Mouse (Mus musculus) heart, embryonic 15.5 days (tissue): ENCODE data around the gene Kcnk2. TPM values are rescaled to one million over a fixed set of nuclear protein-coding genes. Genes with fewer than 3 reads are reported as not detected.
"Not testable (repeated sequence)": the region's sequence is repeated elsewhere in the genome, so short reads cannot be mapped to it uniquely, and the experiment has no call there.

Source experiments
- ATAC-seq: fragments of 200-750 bp; cut with Nextera tagmentation; replicated peaks from 2 replicates; pipeline ENCODE4 v1.8.0; 2017; ENCODE audit warnings: low read depth, moderate TSS enrichment; ENCODE audit not compliant: insufficient number of reproducible peaks, insufficient read depth, low FRiP score
- H3K27ac ChIP-seq: fragments of 300-500 bp; sonication (generic); 2 replicates; pipeline ENCODE4 v1.5.1; 2015; ENCODE audit warnings: mild to moderate bottlenecking, inconsistent platforms
- H3K27me3 ChIP-seq: fragments of 300-500 bp; sonication (generic); 2 replicates; pipeline ENCODE4 v1.6.1; 2015; ENCODE audit warnings: inconsistent platforms
- H3K36me3 ChIP-seq: fragments of 300-500 bp; sonication (generic); 2 replicates; pipeline ENCODE4 v1.6.1; 2015; ENCODE audit warnings: mild to moderate bottlenecking, inconsistent platforms
- H3K4me1 ChIP-seq: fragments of 300-500 bp; sonication (generic); replicated peaks from 2 replicates; pipeline ENCODE4 v1.6.1; 2015; ENCODE audit warnings: inconsistent platforms
- H3K4me2 ChIP-seq: fragments of 300-500 bp; sonication (generic); 2 replicates; pipeline ENCODE4 v1.6.1; 2015; ENCODE audit warnings: inconsistent platforms, mild to moderate bottlenecking, moderate library complexity
- H3K4me3 ChIP-seq: fragments of 300-500 bp; sonication (generic); 2 replicates; pipeline ENCODE4 v1.5.1; 2015; ENCODE audit warnings: mild to moderate bottlenecking, inconsistent platforms
- H3K9ac ChIP-seq: fragments of 300-500 bp; sonication (generic); 2 replicates; pipeline ENCODE4 v1.6.1; 2015; ENCODE audit warnings: mild to moderate bottlenecking, inconsistent platforms
- H3K9me3 ChIP-seq: fragments of 300-500 bp; sonication (generic); replicated peaks from 2 replicates; pipeline ENCODE4 v1.6.1; 2016; ENCODE audit warnings: inconsistent platforms
- WGBS: fragments of 180-500 bp; shearing (Covaris S2); methylation state at CpG from one replicate; pipeline ENCODE4 v1.1.7; 2015; ENCODE audit warnings: mixed read lengths; 5-methylcytosine and 5-hydroxymethylcytosine counted together
- polyA plus RNA-seq: library from polyadenylated mRNA; unstranded; fragments of >200 nt; fragmentation: Nextera tagmentation; extraction: Ambion mirVana; gene quantifications from 2 replicates; pipeline ENCODE4 v1.2.1, GENCODE M21; 2015

The Kcnk2 gene
- polyA plus RNA-seq, 1 experiment from 2014 or later = 0.37 TPM

DNA sequence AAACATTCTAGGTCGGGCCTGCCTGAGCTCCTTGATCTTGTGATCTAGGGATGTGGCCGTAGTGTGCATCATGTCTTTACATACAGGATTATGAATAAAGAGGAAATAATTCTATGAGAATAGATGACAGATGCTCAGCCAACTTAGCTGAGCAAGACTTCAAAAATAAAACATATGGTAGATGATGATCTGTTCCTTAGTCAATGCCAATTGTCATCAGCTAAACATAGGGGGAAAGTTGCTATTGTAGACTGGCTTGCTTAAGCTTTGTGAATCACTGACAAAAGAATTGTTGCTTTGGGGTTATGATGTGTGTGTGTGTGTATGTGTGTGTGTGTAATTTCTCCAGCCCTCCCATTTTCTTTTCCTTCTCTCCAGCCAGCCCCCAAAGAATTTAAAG lies 129.8 kb downstream of the Kcnk2 start:
- Histone ChIP-seq H3K4me2 (no peak overlapping the region), H3K27ac (no peak overlapping the region), H3K27me3 (no peaks in the 10 kb centered on the region), H3K36me3 (no peaks in the 10 kb centered on the region), H3K9me3 (no peaks in the 10 kb centered on the region), H3K4me3 (no peak overlapping the region), H3K4me1 (no peaks in the 10 kb centered on the region), H3K9ac (no peak overlapping the region)
- 79% methylated on average over 2 of the region's 2 CpGs for WGBS
- ATAC-seq = no peak

DNA sequence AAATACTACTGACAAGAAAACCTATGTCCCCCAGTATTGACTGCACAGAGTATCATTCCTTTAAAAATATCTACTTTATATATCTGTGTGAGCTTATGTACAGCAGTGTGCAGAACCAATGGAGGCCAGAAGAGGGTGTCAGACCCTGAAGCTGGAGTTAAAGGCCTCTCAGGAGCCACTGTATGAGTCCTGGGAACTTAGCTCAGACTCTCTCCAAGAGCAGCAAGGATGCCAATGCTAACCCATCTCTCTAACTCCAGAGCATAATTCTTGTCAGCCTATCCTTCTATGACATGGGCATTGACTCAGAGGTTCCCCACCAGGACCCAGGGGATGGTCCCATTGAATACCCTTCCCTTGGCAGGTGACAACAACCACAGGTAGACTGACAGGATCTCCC lies 148.4 kb downstream of the Kcnk2 start:
- H3K36me3 ChIP-seq = no peaks in the 10 kb centered on the region
- H3K27ac ChIP-seq = no peak overlapping the region

DNA sequence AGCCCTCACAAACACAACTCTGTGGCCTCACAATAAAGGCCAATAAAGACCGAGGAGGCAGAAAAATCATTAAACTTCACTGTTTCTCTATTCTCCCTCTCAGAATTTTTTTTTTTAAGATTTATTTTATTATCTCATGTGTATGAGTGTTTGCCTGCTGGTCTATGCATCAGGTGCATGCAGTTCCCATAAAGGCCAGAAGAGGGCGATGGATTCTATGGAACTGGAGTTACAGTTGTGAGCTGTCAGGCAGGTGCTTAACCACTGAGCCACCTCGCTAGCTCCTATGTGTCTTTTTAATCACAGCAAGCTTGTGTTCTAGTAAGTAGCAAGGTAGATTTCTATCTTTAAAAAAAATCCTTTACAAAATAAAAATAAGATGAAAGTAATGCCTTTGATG lies 148.9 kb downstream of the Kcnk2 start:
- Histone ChIP-seq H3K4me3 (no peak overlapping the region), H3K9me3 (no peaks in the 10 kb centered on the region), H3K27ac (no peak overlapping the region), H3K4me2 (no peak overlapping the region), H3K4me1 (no peaks in the 10 kb centered on the region), H3K9ac (no peak overlapping the region), H3K36me3 (no peaks in the 10 kb centered on the region), H3K27me3 (no peaks in the 10 kb centered on the region)
- WGBS = 64% methylated on average over 3 of the region's 3 CpGs
- no peak for ATAC-seq

More for the DNA sequence above, 148.4 kb downstream of the Kcnk2 start:
- no peak overlapping the region for H3K9ac ChIP-seq
- no peak overlapping the region for H3K4me3 ChIP-seq
- no peaks in the 10 kb centered on the region for H3K27me3 ChIP-seq
- no peak for ATAC-seq
- no peaks in the 10 kb centered on the region for H3K4me1 ChIP-seq
- H3K4me2 ChIP-seq = no peak overlapping the region
- H3K9me3 ChIP-seq = no peaks in the 10 kb centered on the region

DNA sequence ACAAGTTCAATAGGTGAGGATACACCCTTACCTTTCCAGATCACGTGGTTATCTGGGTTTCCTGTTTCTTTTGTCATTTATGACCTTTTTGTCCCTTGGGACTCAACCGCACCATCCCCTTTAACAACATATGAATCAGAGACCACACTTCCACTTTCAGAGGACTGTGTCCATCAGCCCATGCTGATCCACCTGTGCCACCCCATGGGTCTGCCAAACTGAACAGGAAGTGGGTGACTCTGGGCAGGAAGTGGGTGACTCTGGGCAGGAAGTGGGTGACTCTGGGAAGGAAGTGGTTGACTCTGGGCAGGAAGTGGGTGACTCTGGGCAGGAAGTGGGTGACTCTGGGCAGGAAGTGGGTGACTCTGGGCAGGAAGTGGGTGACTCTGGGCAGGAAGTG lies 158.9 kb downstream of the Kcnk2 start:
- H3K4me2 ChIP-seq, H3K27ac ChIP-seq, ATAC-seq, H3K4me1 ChIP-seq, H3K9me3 ChIP-seq, H3K9ac ChIP-seq, H3K36me3 ChIP-seq, H3K4me3 ChIP-seq, H3K27me3 ChIP-seq: not testable (repeated sequence)
- 88% methylated on average over 2 of the region's 2 CpGs for WGBS

DNA sequence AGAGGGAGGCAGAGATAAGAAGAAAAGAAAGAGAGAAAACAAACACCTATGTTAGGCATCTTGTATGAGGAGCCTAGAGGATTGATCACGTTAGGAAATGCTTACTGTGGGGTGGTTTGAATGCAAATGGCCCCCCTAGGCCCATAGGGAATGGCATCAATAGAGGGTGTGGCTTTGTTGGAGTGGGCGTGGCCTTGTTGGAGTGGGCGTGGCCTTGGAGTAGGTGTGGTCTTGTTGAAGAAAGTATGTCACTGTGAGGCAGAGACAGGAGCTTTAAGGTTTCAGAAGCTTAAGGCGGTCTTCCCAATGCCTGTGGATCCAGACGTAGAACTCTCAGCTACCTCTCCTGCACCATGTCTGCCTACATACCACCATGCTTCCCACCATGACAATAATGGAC lies 166.8 kb downstream of the Kcnk2 start:
- 57% methylated on average over 5 of the region's 5 CpGs for WGBS
- ATAC-seq = no peak

DNA sequence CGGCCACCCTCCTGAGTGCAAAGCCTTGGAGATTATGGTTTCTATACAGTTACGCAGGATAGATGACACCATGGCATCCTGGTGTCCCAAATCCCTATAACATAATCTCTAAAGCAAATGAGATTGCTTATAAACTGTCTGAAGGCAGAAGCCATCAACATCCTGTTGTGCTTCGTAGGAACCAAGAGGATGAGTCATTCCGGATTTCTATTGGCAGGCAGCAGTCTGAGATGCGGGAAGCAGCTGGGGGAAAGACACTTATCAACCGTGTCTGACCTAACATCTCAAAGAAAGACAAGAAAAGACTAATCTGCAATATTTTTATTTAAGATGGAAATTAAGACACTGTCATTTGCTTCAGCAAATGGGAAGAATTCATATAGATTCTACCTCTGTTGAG lies 169.2 kb downstream of the Kcnk2 start:
- no peaks in the 10 kb centered on the region for H3K27me3 ChIP-seq
- H3K27ac ChIP-seq = no peak overlapping the region
- WGBS = 59% methylated on average over 6 of the region's 6 CpGs
- no peak overlapping the region for H3K4me3 ChIP-seq
- ATAC-seq = no peak
- H3K9ac ChIP-seq = no peak overlapping the region
- H3K9me3 ChIP-seq = no peaks in the 10 kb centered on the region
- H3K36me3 ChIP-seq = no peaks in the 10 kb centered on the region
- peaks cover 8% of the 10 kb centered on the region for H3K4me1 ChIP-seq
- no peak overlapping the region for H3K4me2 ChIP-seq

More for the DNA sequence above, 166.8 kb downstream of the Kcnk2 start:
- no peaks in the 10 kb centered on the region for H3K9me3 ChIP-seq
- no peaks in the 10 kb centered on the region for H3K4me1 ChIP-seq
- H3K27ac ChIP-seq = no peak overlapping the region
- no peak overlapping the region for H3K4me2 ChIP-seq
- no peaks in the 10 kb centered on the region for H3K27me3 ChIP-seq
- no peaks in the 10 kb centered on the region for H3K36me3 ChIP-seq
- no peak overlapping the region for H3K4me3 ChIP-seq
- H3K9ac ChIP-seq = no peak overlapping the region

DNA sequence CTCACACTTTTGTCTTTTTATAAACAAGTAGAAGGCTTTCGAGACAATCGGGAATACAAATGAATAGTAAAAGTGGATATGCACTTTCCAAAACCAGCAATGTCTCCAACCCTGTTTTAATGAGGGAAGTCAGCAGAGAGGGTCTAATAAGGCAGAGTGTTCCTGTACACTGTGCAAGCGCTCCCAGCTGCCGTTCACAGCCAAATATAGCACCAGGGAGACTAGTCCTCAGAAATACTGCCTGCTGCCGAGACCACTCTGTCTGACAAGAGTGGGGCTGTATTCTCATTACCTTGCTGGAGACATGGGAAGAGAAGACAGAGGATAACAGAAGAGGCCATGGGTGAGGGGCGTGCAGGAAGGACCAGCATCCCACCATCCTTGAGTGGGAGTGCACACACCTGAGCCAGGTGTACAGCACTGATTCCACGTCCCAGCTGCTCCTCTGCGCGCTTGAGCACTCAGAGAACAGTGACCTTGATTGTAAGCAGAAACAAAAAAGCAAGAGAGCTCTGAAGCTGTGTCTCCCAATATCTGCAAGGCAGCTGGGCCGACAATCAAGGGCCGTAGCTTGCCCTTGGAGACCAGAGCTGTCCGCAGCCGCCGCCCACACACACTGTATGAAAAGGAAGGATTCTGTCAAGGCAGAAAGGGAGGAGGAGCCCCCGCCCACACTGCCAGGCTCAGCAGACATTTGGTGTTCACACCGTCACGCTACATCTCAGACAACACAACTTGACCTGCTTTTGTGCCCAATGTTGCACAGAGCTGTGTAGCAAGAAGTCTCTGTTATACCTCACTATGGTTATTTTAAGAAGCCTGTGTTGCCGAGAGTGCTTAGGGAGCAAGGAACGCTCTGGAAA lies 173.6 kb downstream of the Kcnk2 start:
- Histone ChIP-seq H3K4me3 (no peak overlapping the region), H3K9ac (no peak overlapping the region), H3K9me3 (no peaks in the 10 kb centered on the region), H3K36me3 (no peaks in the 10 kb centered on the region), H3K4me2 (peak overlapping the region; percentile 33), H3K27ac (no peak overlapping the region), H3K27me3 (no peaks in the 10 kb centered on the region), H3K4me1 (peaks cover 8% of the 10 kb centered on the region)
- 43% methylated on average over 19 of the region's 19 CpGs for WGBS
- ATAC-seq = no peak

DNA sequence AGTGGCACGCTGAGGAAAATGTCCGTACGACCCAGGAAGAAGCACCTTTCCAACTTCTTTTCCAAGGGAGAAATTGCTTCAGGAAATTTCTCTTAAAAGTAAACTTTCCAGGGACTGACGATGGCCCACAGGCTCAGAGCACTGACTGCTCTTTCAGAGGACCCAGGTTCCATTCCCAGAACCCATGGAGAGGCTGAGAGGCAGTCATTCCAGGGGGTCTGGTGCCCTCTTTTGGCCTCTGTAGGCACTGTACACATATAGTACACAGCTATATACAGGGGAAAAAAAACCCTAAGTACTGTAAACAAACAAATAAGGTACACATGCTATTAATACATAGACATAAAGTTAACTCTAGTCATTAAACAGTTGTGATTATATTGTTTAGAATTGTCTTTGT lies 174.6 kb downstream of the Kcnk2 start:
- H3K27me3 ChIP-seq = no peaks in the 10 kb centered on the region
- ATAC-seq = no peak
- H3K9me3 ChIP-seq = no peaks in the 10 kb centered on the region
- 77% methylated on average over 4 of the region's 4 CpGs for WGBS
- no peak overlapping the region for H3K9ac ChIP-seq
- H3K27ac ChIP-seq = no peak overlapping the region
- H3K4me2 ChIP-seq = no peak overlapping the region
- H3K4me3 ChIP-seq = no peak overlapping the region
- peaks cover 8% of the 10 kb centered on the region for H3K4me1 ChIP-seq
- H3K36me3 ChIP-seq = no peaks in the 10 kb centered on the region

DNA sequence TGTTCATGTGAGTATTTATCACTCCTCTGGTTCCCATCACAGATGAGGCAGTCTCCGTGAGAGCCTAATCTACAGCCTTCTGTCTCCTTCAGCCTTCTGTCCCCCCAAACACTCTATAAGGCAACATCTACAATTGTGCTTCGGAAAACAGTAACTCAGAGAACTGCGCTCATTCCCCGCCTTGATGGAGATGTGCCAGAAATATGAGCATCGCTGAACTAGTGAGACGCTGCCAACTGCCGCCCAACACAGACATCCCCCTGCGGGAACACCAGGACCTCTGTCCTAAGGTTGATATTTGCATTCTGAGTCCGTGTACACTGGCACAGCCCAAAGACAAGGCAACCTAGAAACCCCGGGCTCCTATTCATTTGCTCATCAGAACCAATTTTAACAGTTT lies 183.0 kb downstream of the Kcnk2 start:
- Histone ChIP-seq H3K9me3 (no peaks in the 10 kb centered on the region), H3K9ac (no peak overlapping the region), H3K27me3 (no peaks in the 10 kb centered on the region), H3K27ac (no peak overlapping the region), H3K4me3 (no peak overlapping the region), H3K4me1 (no peaks in the 10 kb centered on the region), H3K4me2 (no peak overlapping the region), H3K36me3 (no peaks in the 10 kb centered on the region)
- WGBS = 65% methylated on average over 10 of the region's 10 CpGs
- no peak for ATAC-seq

DNA sequence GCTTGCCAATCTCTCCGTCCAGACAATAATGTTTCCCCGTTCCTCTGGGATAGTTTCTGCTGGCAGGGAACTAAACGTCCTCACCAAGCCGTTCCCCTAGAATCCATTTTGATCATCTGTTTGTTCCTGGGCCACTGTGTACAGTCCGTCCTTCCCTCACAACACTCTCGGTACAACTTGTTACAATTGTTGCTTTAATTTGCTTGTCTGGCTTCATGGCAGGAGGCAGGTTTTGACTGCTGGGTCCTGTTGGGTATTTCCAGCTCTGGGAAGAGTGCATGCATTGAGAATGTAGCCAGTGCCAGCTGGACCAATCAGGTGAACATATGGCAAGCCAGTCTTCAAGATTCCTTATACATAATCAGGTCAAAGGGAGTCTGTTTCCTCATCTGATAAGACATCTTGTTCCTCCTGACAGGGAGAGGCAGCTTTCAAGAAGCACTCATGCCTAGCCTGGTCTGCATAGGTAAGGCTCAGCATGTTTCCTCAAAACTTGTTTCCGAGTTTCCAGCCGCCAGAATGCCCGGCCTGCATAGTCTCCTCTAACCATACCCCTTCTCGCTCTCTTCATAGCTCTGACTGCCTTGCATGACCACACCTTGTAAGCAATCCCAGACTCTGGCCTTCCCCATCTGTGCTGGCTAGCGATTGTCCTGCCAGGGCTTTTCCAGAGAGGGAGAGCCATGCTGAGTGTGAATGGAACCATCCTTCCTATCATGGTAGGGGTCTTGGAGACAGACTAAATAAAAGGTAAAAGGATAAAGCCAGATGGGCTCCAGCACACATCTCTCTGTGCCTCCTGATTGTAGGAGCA lies 184.1 kb downstream of the Kcnk2 start:
- Histone ChIP-seq H3K9ac (no peak overlapping the region), H3K9me3 (no peaks in the 10 kb centered on the region), H3K4me1 (no peaks in the 10 kb centered on the region), H3K36me3 (no peaks in the 10 kb centered on the region), H3K27me3 (no peaks in the 10 kb centered on the region), H3K27ac (no peak overlapping the region), H3K4me3 (no peak overlapping the region), H3K4me2 (no peak overlapping the region)
- WGBS = 82% methylated on average over 11 of the region's 11 CpGs
- no peak for ATAC-seq

DNA sequence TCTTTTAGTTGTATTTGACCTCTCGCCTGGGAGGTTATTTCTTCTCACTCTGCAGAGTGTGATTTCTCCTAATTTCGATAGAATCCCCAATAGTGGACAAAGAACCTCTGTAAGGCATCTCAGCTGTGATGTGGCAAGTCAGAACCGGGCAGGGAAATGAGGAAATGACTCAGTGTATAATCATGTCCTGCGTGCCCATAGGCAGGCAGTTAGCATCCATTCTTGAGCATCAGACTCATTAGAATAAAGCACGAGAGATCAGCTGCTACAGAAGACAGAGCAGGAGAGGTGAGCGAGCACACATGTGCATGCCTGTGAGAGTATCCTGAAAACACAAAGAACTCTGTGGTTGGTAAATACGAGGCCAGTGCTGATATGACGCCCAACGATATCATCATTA lies 186.9 kb downstream of the Kcnk2 start:
- no peaks in the 10 kb centered on the region for H3K27me3 ChIP-seq
- ATAC-seq = no peak
- no peak overlapping the region for H3K27ac ChIP-seq
- H3K4me3 ChIP-seq = no peak overlapping the region
- no peaks in the 10 kb centered on the region for H3K36me3 ChIP-seq
- no peaks in the 10 kb centered on the region for H3K4me1 ChIP-seq
- no peak overlapping the region for H3K4me2 ChIP-seq
- WGBS = 57% methylated on average over 9 of the region's 9 CpGs
- no peaks in the 10 kb centered on the region for H3K9me3 ChIP-seq
- H3K9ac ChIP-seq = no peak overlapping the region
